In the genomic region with DNA sequence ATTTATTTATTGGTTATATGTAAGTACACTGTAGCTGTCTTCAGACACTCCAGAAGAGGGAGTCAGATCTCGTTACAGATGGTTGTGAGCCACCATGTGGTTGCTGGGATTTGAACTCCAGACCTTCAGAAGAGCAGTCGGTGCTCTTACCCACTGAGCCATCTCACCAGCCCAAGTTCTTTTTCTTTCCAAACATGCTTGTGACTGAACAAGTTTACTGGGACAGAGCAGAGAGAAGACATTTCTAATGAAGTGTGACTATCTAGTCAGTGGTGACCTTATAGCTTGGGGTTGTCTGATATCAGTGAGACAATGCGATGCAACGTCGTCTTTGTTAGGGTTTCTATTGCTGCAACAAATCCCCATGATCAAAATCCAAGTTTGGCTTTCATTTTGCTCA, we compare ENCODE assay signal across 3 mouse cellular contexts.
DNase-seq lines count a peak whose midpoint lies in the region; ATAC-seq and TF ChIP-seq lines count a peak whose summit lies in the region.
"Not testable (repeated sequence)": the region's sequence is repeated elsewhere in the genome, so short reads cannot be mapped to it uniquely, and the experiment has no call there.

No protein-coding gene starts in this region.

- H3K9me3 ChIP-seq in CH12.LX (replicated peaks; ENCODE audit: low read length); MEL (replicated peaks; ENCODE audit: insufficient read depth, low read length); midbrain, embryonic 11.5 days (ENCODE audit: control insufficient read depth, low read length): not testable (repeated sequence)

- not testable (repeated sequence) for TF ChIP-seq POLR2A in CH12.LX (IDR thresholded peaks at IDR 0.05; ENCODE audit: low read depth, low read length); MEL (IDR thresholded peaks at IDR 0.05; ENCODE audit: control insufficient read depth in 1 of 2, insufficient read depth in 1 of 2, low read depth in 1 of 2, low read length in 2 of 2, poor library complexity in 1 of 2)

- dilution Hi-C loops in CH12.LX (cut with MboI; ENCODE audit: extremely low pct_ligation_motif_present, extremely low pct_unique_long_range_greater_than_20kb, low sequenced_read_pairs): not testable (repeated sequence)

- not testable (repeated sequence) for H3K4me2 ChIP-seq in CH12.LX (ENCODE audit: insufficient read depth, low read depth, poor library complexity, severe bottlenecking); midbrain, embryonic 11.5 days

- not testable (repeated sequence) for DNase-seq in CH12.LX (ENCODE audit: extremely low read depth); MEL (ENCODE audit: low read depth, low spot score)
- peak; percentile 10 for DNase-seq in midbrain, embryonic 11.5 days (ENCODE audit: low spot score, missing footprints)

- not testable (repeated sequence) for TF ChIP-seq RAD21 in CH12.LX (IDR thresholded peaks at IDR 0.05; ENCODE audit: low read depth, low read length); MEL (IDR thresholded peaks at IDR 0.05; ENCODE audit: low read depth, low read length)

- not testable (repeated sequence) for TF ChIP-seq CTCF in CH12.LX (conservative IDR thresholded peaks at IDR 0.05 in 1 of 2, IDR thresholded peaks at IDR 0.05 in 1 of 2; ENCODE audit: low read depth in 2 of 2, low read length in 2 of 2); MEL (IDR thresholded peaks at IDR 0.05 in 2 of 3, conservative IDR thresholded peaks at IDR 0.05 in 1 of 3; ENCODE audit: control insufficient read depth in 1 of 3, insufficient read depth in 1 of 3, low read depth in 2 of 3, low read length in 3 of 3, poor library complexity in 1 of 3, severe bottlenecking in 1 of 3)

- not testable (repeated sequence) for H3K4me3 ChIP-seq in CH12.LX (replicated peaks in 1 of 3; ENCODE audit: low read depth in 2 of 3, low read length in 2 of 3, poor library complexity in 1 of 3); MEL (ENCODE audit: control insufficient read depth in 1 of 2, insufficient read depth in 1 of 2, low read depth in 2 of 2, low read length in 2 of 2); midbrain, embryonic 11.5 days (ENCODE audit: low read depth, low read length)

- not testable (repeated sequence) for H3K27me3 ChIP-seq in CH12.LX (replicated peaks); MEL (ENCODE audit: control insufficient read depth in 1 of 2, insufficient read depth in 2 of 2, low read length in 2 of 2); midbrain, embryonic 11.5 days (ENCODE audit: control insufficient read depth, insufficient read depth, low read length)

- H3K4me1 ChIP-seq in CH12.LX (ENCODE audit: control insufficient read depth in 1 of 2, insufficient read depth in 2 of 2): peaks cover 15 to 23% of the 10 kb centered on the region in 2 experiments; a peak in 3 of 4 replicates
- H3K4me1 ChIP-seq in MEL (ENCODE audit: control insufficient read depth in 1 of 2, insufficient read depth in 2 of 2, low read length in 2 of 2); midbrain, embryonic 11.5 days (ENCODE audit: control insufficient read depth, insufficient read depth, low read length): not testable (repeated sequence)

- in situ Hi-C loops in CH12.LX (cut with MboI; ENCODE audit: low pct_ligation_motif_present, low pct_unique_long_range_greater_than_20kb, low sequenced_read_pairs): not testable (repeated sequence)

- not testable (repeated sequence) for H3K36me3 ChIP-seq in CH12.LX (replicated peaks in 1 of 2; ENCODE audit: control insufficient read depth in 1 of 2, insufficient read depth in 1 of 2, low read length in 1 of 2); MEL (ENCODE audit: control insufficient read depth in 1 of 2, insufficient read depth in 2 of 2, low read length in 2 of 2); midbrain, embryonic 11.5 days (ENCODE audit: control insufficient read depth, insufficient read depth, low read length)

- H3K9ac ChIP-seq in CH12.LX (ENCODE audit: insufficient read depth, low read depth); MEL (ENCODE audit: control insufficient read depth, low read depth, low read length, poor library complexity, severe bottlenecking); midbrain, embryonic 11.5 days (ENCODE audit: low read length): not testable (repeated sequence)

- not testable (repeated sequence) for H3K27ac ChIP-seq in CH12.LX (ENCODE audit: insufficient read depth, low read depth); MEL (ENCODE audit: control insufficient read depth, low read depth, low read length); midbrain, embryonic 11.5 days (ENCODE audit: low read depth, low read length)

- TF ChIP-seq EP300 in CH12.LX (IDR thresholded peaks at IDR 0.05; ENCODE audit: low read length); MEL (IDR thresholded peaks at IDR 0.05; ENCODE audit: low read depth in 1 of 2, low read length in 2 of 2): not testable (repeated sequence)

- 89% methylated on average over 5 of the region's 5 CpGs for WGBS in midbrain, embryonic 11.5 days

- H3K79me2 ChIP-seq in CH12.LX (replicated peaks; ENCODE audit: control insufficient read depth, extremely low read depth, insufficient read depth, poor library complexity, severe bottlenecking); MEL (ENCODE audit: control insufficient read depth, insufficient read depth, low read length, poor library complexity): not testable (repeated sequence)

- ATAC-seq in midbrain, embryonic 11.5 days (ENCODE audit: low FRiP score): not testable (repeated sequence)

TF ChIP-seq in CH12.LX, 34 proteins besides CTCF, POLR2A, EP300 and RAD21:
- peak; percentile 76 for TF ChIP-seq TBP (conservative IDR thresholded peaks at IDR 0.05; ENCODE audit: low read depth, low read length)

TF ChIP-seq in MEL, 35 proteins besides CTCF, POLR2A, EP300 and RAD21:
- TF ChIP-seq TBP (IDR thresholded peaks at IDR 0.05; ENCODE audit: low read depth, low read length): peak; percentile 61; the same call in 1 of the 2 replicates
